Mouse (Mus musculus): ENCODE data around the gene Sowahd.

The Sowahd gene

GRCm38 (mm10) chrX:37091457-37091856, 42.8 kb downstream of the Sowahd start:
- no peak for DNase-seq (ENCODE audit: low spot score in 2 of 2)

GRCm38 (mm10) chrX:37095106-37095768, 46.6 kb downstream of the Sowahd start:
- no peak for DNase-seq (ENCODE audit: low spot score in 2 of 2)

GRCm38 (mm10) chrX:37098681-37099080, 50.0 kb downstream of the Sowahd start:
- DNase-seq (ENCODE audit: low spot score in 2 of 2) = no peak
